Mouse (Mus musculus) midbrain, embryonic 11.5 days (tissue): ENCODE measurements at regions not wholly inside any gene's neighbourhood (a gene's known extent, or its start where the extent isn't known, plus 50 kb on each side); places are given as distances from the start of the nearest gene placed in this dataset.
A peak's percentile ranks its signal among the peaks of the same experiment; 100 is the strongest.

Experiments used
- ATAC-seq: fragments of 200-750 bp; cut with Nextera tagmentation; 2 replicates; pipeline ENCODE4 v1.8.0; 2017; ENCODE audit warnings: moderate TSS enrichment, moderate library complexity; ENCODE audit not compliant: low FRiP score
- DNase-seq: peaks from one replicate; pipeline ENCODE4 v3.0.0; 2015; ENCODE audit warnings: low spot score; ENCODE audit errors: missing footprints
- H3K27ac ChIP-seq: fragments of 300-500 bp; sonication (generic); 2 replicates; pipeline ENCODE4 v1.5.1; 2014; ENCODE audit warnings: low read depth, low read length
- H3K27me3 ChIP-seq: fragments of 300-500 bp; sonication (generic); 2 replicates; pipeline ENCODE4 v1.6.1; 2014; ENCODE audit warnings: mild to moderate bottlenecking, low read length, moderate library complexity, mixed read lengths; ENCODE audit not compliant: control insufficient read depth, insufficient read depth
- H3K36me3 ChIP-seq: fragments of 300-500 bp; sonication (generic); 2 replicates; pipeline ENCODE4 v1.6.1; 2014; ENCODE audit warnings: mild to moderate bottlenecking, low read length, moderate library complexity, mixed read lengths; ENCODE audit not compliant: control insufficient read depth, insufficient read depth
- H3K4me1 ChIP-seq: fragments of 300-500 bp; sonication (generic); 2 replicates; pipeline ENCODE4 v1.6.1; 2014; ENCODE audit warnings: low read length; ENCODE audit not compliant: control insufficient read depth, insufficient read depth
- H3K4me2 ChIP-seq: fragments of 300-500 bp; sonication (generic); 2 replicates; pipeline ENCODE4 v1.6.1; 2014; ENCODE audit warnings: mild to moderate bottlenecking, moderate library complexity
- H3K4me3 ChIP-seq: fragments of 300-500 bp; sonication (generic); 2 replicates; pipeline ENCODE4 v1.5.1; 2014; ENCODE audit warnings: low read depth, low read length
- H3K9ac ChIP-seq: fragments of 300-500 bp; sonication (generic); 2 replicates; pipeline ENCODE4 v1.6.1; 2014; ENCODE audit warnings: low read length
- H3K9me3 ChIP-seq: fragments of 300-500 bp; sonication (generic); 2 replicates; pipeline ENCODE4 v1.6.1; 2016; ENCODE audit warnings: low read length; ENCODE audit not compliant: control insufficient read depth
- WGBS: fragments of 180-500 bp; shearing (Covaris S2); extraction: QIAGEN DNeasy Blood & Tissue Kit; methylation state at CpG from one replicate; pipeline ENCODE4 v1.1.7; 2014; 5-methylcytosine and 5-hydroxymethylcytosine counted together

DNA sequence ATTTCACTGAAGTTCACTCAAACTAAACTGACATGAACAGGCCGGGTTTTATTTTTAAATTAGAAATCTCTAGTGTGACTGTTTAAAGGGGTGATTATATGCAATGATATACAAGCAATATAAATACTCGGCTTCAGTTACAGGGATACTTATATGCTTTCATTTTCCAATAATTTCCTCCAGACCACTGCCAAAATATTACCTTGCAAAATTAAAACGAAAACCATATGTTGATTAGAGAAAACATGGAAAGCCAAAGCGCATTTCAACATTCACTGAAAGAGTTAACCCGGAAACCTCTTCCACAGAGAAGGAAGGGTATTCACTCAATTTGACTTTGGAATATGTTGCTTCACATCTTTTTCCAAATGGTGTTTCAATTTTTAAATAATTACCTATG is 242.4 kb downstream of the Fign start:
- H3K4me1 ChIP-seq = no peaks in the 10 kb centered on the region; the same call in 1 of the 2 replicates
- 82% methylated on average over 5 of the region's 5 CpGs for WGBS
- no peaks in the 10 kb centered on the region for H3K36me3 ChIP-seq
- no peak overlapping the region for H3K4me2 ChIP-seq
- H3K27ac ChIP-seq = no peak overlapping the region
- H3K9ac ChIP-seq = no peak overlapping the region
- H3K4me3 ChIP-seq = no peak overlapping the region
- no peaks in the 10 kb centered on the region for H3K9me3 ChIP-seq
- DNase-seq = peak; percentile 68
- H3K27me3 ChIP-seq = no peaks in the 10 kb centered on the region
- ATAC-seq = no peak

DNA sequence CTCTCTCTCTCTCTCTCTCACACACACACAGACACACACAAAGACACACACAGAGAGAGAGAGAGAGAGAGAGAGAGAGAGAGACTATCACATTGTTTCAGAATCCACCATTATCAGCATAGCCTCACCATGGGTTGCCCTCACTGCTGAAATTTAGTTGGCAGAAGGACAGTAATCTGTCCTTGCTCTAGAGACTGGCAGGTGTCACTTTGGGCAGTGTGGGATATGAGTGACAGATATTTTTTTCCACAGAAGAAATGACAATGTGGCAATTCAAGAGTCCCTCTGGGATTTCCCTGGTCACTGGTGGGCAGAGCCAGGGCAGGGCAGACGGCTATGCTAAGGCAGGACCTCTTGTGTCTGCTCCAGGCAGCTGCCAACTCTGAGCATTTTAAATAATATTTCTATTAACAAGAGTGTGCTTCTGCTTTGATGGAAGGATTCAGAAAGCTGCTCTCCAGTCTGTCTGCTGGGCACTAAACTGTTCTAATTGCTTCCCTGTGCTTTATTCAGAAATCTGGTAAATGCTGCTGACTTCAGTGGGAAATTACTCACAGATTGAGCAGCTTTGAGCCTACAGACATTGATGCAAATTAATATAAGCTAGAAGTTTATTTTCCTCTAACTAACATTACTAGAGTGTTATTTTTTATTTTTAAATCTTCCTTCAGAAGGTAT is 243.5 kb downstream of the Fign start:
- no peak overlapping the region for H3K27ac ChIP-seq
- H3K9ac ChIP-seq = no peak overlapping the region
- 35% methylated on average over 1 of the region's 1 CpGs for WGBS
- no peaks in the 10 kb centered on the region for H3K9me3 ChIP-seq
- peak; percentile 73 for DNase-seq
- H3K4me1 ChIP-seq = no peaks in the 10 kb centered on the region; the same call in 1 of the 2 replicates
- H3K4me3 ChIP-seq = no peak overlapping the region
- ATAC-seq = 0 out of 2 replicates have a peak, but pooled peaks have one; percentile 22
- no peaks in the 10 kb centered on the region for H3K27me3 ChIP-seq
- H3K36me3 ChIP-seq = no peaks in the 10 kb centered on the region
- H3K4me2 ChIP-seq = no peak overlapping the region

GRCm38 (mm10) chr2:63853226-63853625 is 244.6 kb downstream of the Fign start:
- DNase-seq (peak; percentile 78), ATAC-seq (no peak)
- Histone ChIP-seq H3K27ac (no peak overlapping the region), H3K36me3 (no peaks in the 10 kb centered on the region), H3K4me2 (no peak overlapping the region), H3K27me3 (no peaks in the 10 kb centered on the region), H3K4me1 (no peaks in the 10 kb centered on the region; the same call in 1 of the 2 replicates), H3K4me3 (no peak overlapping the region), H3K9ac (no peak overlapping the region), H3K9me3 (no peaks in the 10 kb centered on the region)
- 77% methylated on average over 10 of the region's 10 CpGs for WGBS

DNA sequence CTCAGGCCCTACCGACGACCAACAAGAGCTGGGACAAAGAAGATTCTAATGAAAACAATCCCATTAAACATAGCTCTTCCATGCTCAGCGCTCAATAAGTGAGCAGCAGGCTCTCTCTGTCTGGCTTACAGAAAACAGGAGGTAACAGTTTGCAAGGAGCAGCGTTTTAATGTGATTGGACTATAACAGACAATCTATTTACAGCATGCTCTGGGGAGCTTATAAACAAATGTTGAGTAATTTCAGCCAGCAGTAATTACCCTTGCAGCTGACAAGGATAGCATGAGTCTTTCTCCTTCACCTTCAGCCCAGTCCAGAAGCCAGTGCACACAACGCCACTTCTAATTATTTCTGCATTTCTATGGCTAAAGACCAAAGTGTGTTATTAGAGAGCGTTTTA is 245.6 kb downstream of the Fign start:
- WGBS = 70% methylated on average over 6 of the region's 6 CpGs
- H3K4me1 ChIP-seq = no peaks in the 10 kb centered on the region; the same call in 1 of the 2 replicates

GRCm38 (mm10) chr2:63850033-63850432 is 247.8 kb downstream of the Fign start:
- Histone ChIP-seq H3K27ac (no peak overlapping the region), H3K4me1 (no peaks in the 10 kb centered on the region), H3K4me2 (no peak overlapping the region), H3K9me3 (no peaks in the 10 kb centered on the region), H3K9ac (no peak overlapping the region), H3K36me3 (no peaks in the 10 kb centered on the region), H3K27me3 (no peaks in the 10 kb centered on the region), H3K4me3 (no peak overlapping the region)
- 84% methylated on average over 5 of the region's 5 CpGs for WGBS
- no peak for DNase-seq
- ATAC-seq = no peak

More for the DNA sequence above, 245.6 kb downstream of the Fign start:
- H3K9ac ChIP-seq = no peak overlapping the region
- no peaks in the 10 kb centered on the region for H3K27me3 ChIP-seq
- no peak overlapping the region for H3K27ac ChIP-seq
- peak; percentile 45 for DNase-seq
- H3K36me3 ChIP-seq = no peaks in the 10 kb centered on the region
- no peak overlapping the region for H3K4me3 ChIP-seq
- no peaks in the 10 kb centered on the region for H3K9me3 ChIP-seq
- no peak; the same call in 1 of the 2 replicates for ATAC-seq
- H3K4me2 ChIP-seq = no peak overlapping the region

DNA sequence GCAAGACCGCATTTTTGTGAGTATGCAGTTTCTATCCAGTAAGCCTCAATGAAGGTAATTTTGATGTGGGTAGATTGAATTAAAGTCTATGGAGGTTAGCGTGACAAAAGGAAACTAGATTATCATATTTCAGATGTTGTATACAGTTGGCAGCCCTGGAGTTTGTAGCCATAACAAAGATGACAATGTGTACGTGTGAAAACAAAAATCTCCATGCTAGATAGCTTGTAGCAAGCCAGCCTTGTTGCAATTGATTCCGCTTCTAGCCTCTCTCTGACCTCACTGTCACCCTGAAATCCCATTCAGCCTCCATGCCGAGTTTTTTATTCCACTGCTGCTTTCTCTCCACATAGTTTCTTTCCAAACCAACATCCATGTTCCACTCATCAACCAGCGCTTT is 248.4 kb downstream of the Fign start:
- no peaks in the 10 kb centered on the region for H3K36me3 ChIP-seq
- no peak overlapping the region for H3K9ac ChIP-seq
- no peak overlapping the region for H3K4me2 ChIP-seq
- no peak for ATAC-seq
- peak; percentile 75 for DNase-seq
- WGBS = 83% methylated on average over 6 of the region's 6 CpGs
- no peaks in the 10 kb centered on the region for H3K4me1 ChIP-seq
- no peaks in the 10 kb centered on the region for H3K27me3 ChIP-seq
- H3K27ac ChIP-seq = no peak overlapping the region
- H3K4me3 ChIP-seq = no peak overlapping the region
- no peaks in the 10 kb centered on the region for H3K9me3 ChIP-seq

DNA sequence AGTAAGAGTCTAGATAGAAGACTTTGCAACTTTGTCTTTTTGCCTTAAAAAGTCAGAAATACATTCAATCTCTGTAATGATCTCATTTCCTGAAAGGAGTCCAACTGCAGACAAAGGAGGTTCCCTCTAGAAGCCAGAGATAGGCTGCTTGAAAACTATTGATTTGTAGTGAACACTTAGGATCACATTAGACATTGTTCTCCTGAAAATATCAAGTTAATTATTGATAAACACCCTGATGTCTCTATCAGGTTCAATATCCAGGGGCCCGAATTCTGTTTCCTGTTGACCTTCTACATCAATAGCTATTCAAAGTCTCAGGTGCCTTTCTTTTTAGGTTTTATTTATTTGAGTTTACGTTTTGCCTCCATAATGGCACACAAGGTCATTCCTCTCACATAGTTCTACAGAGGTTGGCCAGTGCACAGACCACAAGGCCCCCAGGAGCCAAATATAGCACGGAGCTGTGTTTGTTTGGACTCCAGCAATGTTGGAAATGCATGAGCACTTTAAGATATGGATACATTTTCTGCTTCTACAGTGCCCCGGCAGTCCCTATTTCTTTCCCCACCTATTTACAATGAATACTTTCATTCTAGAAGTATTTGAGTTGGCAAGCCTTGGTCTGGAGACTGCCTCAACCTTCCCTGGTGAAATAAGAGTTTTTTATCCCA is 265.7 kb downstream of the Fign start:
- H3K4me1 ChIP-seq = no peaks in the 10 kb centered on the region
- H3K27ac ChIP-seq = no peak overlapping the region
- no peaks in the 10 kb centered on the region for H3K27me3 ChIP-seq
- H3K36me3 ChIP-seq = no peaks in the 10 kb centered on the region
- H3K4me2 ChIP-seq = no peak overlapping the region
- no peak overlapping the region for H3K4me3 ChIP-seq
- WGBS = 79% methylated on average over 4 of the region's 4 CpGs
- DNase-seq (peak; percentile 76), ATAC-seq (no peak)
- no peak overlapping the region for H3K9ac ChIP-seq
- no peaks in the 10 kb centered on the region for H3K9me3 ChIP-seq

DNA sequence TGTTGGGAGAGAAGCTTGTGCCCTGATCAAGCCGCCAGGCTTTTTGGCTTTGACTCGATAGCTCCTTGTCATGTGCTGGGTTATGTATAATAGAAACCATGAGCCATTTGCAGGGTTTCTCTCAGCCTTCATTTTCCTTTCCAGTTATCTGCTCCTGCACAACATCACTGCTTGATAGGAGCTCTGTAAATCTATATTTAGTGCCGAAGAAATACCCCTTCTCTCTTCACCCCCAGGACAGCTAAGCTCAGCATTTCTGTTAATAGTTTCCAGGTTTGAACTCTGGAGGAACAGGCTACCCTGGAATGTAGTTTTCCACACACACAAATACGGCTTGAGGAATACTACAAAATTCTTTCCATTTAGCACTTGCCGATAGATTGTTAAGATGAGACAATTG is 267.4 kb downstream of the Fign start:
- Histone ChIP-seq H3K27ac (no peak overlapping the region), H3K4me2 (no peak overlapping the region), H3K9me3 (no peaks in the 10 kb centered on the region), H3K4me3 (no peak overlapping the region), H3K9ac (no peak overlapping the region), H3K4me1 (no peaks in the 10 kb centered on the region), H3K27me3 (no peaks in the 10 kb centered on the region), H3K36me3 (no peaks in the 10 kb centered on the region)
- DNase-seq (no peak), ATAC-seq (no peak)
- WGBS = 83% methylated on average over 5 of the region's 5 CpGs

- Histone ChIP-seq H3K36me3 (no peaks in the 10 kb centered on the region), H3K9me3 (no peaks in the 10 kb centered on the region), H3K27me3 (no peaks in the 10 kb centered on the region), H3K4me3 (no peak overlapping the region), H3K4me2 (no peak overlapping the region), H3K4me1 (no peaks in the 10 kb centered on the region), H3K27ac (no peak overlapping the region), H3K9ac (no peak overlapping the region)
- DNase-seq (no peak), ATAC-seq (no peak)
- 62% methylated on average over 3 of the region's 3 CpGs for WGBS
Observed at GRCm38 (mm10) chr2:63828633-63829032, 269.2 kb downstream of the Fign start.
